Mouse (Mus musculus): Measurements from ENCODE around the gene Prl7a1.

Gene Prl7a1

DNA sequence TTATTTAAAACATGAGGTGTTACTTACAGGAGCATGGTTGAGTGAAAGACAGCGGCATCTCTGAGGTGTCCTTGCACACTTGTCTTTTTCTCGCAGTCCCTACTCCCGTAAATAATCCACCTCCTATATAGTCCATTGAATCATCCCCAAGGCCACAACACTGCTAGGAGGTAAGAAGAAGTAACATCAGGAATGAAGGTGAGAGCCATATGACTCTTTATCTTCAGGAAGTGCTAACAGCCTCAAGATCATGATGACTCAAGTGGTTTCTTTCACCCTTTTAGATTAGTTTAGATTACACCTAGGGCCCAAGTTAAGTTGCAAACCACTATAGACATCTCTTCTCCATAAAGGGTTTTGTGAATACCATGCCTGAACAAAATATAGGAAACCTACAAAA lies at the start of gene Prl7a1:
Gene Prl7a1 (minus strand): TSS at position 101 of the 400 bp plus-strand sequence.
- DNase-seq (ENCODE audit: low spot score), result no peak

DNA sequence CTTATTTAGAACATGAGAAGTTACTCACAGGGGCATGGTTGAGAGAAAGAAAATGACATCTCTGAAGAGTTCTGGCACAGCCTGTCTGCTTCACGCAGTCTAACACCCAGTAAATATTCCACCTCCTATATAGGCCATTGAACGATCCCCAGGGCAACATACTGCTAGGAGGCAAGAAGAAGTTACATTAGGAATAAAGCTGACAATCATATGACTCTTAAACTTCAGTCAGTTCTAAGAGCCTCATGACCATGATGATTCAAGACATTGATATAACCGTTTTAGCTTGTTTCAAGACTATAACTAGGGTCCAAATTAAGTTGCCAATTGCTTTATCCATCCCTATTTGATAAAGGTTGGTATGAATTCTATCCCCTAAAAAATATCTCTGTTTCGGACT lies 25.6 kb upstream of the Prl7a1 start, which contains the start of gene Prl7a2:
Gene Prl7a2 (minus strand): TSS at position 101 of the 400 bp plus-strand sequence.
- no peak for DNase-seq (ENCODE audit: low spot score)

DNA sequence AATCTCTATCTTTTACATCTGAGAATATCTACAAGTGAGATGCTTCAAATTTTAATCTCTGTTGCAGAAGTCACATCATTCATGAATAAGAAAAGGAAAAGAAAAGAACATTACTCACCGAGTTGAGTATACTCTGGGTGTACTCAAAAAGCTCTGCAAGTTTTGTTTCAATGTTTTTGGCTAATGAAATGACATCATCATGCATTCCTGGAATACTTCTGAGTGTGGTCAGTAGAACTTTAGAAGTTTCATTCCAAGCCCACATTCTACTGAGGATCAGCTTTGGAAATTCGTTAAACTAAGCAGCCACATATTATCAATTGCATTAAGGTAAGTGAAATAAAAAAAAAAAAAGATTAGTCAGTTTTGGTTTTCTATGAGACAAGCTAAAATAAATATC lies 18.5 kb upstream of the Prl7a1 start:
- DNase-seq (ENCODE audit: low spot score), result no peak

DNA sequence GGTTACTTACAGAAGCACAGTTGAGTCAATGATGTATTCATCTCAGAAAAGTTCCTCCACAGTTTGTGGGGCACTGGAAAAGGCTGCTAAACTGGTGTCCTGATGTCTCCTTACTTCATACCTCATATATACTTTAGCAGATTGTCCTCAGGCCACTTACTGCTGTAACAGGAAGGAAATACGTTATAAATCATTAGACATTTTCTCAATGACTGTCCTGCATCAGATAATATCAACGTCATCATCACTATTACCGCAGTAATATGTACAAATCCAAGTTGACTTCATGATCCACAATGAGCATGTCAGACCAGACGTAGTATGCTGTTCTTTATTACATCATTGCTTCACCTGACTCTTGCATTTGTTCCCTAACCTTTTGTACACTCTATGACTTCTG lies 31.8 kb downstream of the Prl7a1 start, which contains the start of gene Prl7b1:
Gene Prl7b1 (minus strand): TSS at position 101 of the 400 bp plus-strand sequence.
- DNase-seq (ENCODE audit: low spot score), result no peak
